Mouse (Mus musculus): ENCODE measurements around the gene Hps3. TPM values are rescaled to one million over a fixed set of nuclear protein-coding genes. Genes with fewer than 3 reads are reported as not detected.
"Not testable (repeated sequence)": the region's sequence is repeated elsewhere in the genome, so short reads cannot be mapped to it uniquely, and the experiment has no call there.

Hps3 gene
- 15.3 and 15.9 TPM in 2 replicates for polyA plus RNA-seq (2014; fragmentation: Nextera tagmentation; extraction: Ambion mirVana)

DNA sequence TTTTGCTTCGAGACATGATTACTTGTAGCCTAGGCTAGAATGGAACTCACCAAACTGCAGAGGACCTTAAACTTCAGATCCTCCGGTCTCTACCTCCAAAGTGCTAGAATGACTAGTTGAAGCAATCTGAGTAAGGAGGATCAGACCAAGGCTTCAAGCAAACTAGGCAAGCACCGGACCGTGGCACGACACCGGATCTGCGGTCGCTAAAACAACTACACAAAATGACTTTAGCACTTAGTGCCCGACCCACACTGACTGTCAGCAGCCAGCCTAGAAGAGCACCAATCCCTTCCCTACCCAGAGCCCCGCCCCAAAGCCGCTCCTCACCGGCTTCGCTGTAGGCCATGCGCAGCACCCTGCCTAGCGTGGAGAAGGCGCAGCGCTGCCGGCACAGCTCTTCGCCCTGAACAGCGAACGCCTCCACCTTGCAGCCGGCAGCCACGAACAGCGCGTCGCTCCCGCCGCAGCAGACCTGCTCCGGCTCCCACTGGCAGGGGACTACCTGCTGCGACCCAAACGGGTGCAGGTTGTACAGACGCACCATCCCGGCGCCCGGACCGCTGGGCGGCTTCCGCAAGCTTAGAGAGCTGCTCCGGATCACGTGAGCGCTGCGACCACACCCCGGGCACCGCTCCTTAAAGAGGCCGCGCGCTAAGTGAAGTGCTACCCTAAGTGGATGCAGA, at the start of gene Hps3:
Hps3 (minus strand) TSS at position 597 of the 686 bp plus-strand sequence.
- Histone ChIP-seq H3K36me3 (ENCODE audit: control insufficient read depth, insufficient read depth, low read length) (no peaks in the 10 kb centered on the region), H3K4me2 (replicated peaks; ENCODE audit: low read depth, low read length) (peak within 1 kb of the TSS; percentile 70), H3K9ac (ENCODE audit: low read depth, low read length) (peak within 1 kb of the TSS; percentile 69), H3K4me3 (ENCODE audit: low read depth, low read length) (peak within 1 kb of the TSS; percentile 76), H3K4me1 (replicated peaks; ENCODE audit: control insufficient read depth, insufficient read depth, low read length) (no peaks in the 10 kb centered on the region), H3K27ac (ENCODE audit: low read depth, low read length) (no peak within 1 kb of the TSS), H3K27me3 (ENCODE audit: control insufficient read depth, insufficient read depth, low read length) (no peaks in the 10 kb centered on the region), H3K9me3 (ENCODE audit: control insufficient read depth, low read length) (no peaks in the 10 kb centered on the region)
- ATAC-seq (ENCODE audit: low FRiP score) (peak; percentile 100), DNase-seq (ENCODE audit: low spot score) (peak; percentile 87)
- under 1% methylated on average over 47 of the region's 47 CpGs for WGBS

DNA sequence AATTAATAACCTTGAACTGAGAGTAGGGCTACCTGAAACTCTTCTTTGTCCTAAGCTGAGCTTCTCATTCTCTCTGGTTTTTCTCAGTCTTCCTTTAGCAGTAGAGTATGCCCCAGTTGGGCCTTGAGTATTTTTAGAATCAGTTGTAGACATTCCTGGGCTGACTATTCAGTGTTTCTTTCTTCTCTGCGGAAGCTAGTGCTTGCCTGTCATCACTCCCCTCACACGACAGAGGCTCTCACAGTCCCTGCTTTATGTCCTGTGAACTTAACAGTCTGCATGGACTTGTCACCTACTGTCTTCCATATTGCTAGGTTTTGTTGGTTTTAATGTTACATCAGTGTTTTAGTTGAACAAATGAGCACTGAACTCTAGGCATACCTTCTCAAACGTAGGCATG, 47.0 kb upstream of the Hps3 start:
- Histone ChIP-seq H3K36me3 (ENCODE audit: control insufficient read depth, insufficient read depth, low read length) (no peaks in the 10 kb centered on the region), H3K27ac (ENCODE audit: low read depth, low read length) (no peak overlapping the region), H3K4me3 (ENCODE audit: low read depth, low read length) (no peak overlapping the region), H3K4me2 (replicated peaks; ENCODE audit: low read depth, low read length) (no peak overlapping the region), H3K9me3 (ENCODE audit: control insufficient read depth, low read length) (no peaks in the 10 kb centered on the region), H3K27me3 (ENCODE audit: control insufficient read depth, insufficient read depth, low read length) (no peaks in the 10 kb centered on the region), H3K9ac (ENCODE audit: low read depth, low read length) (no peak overlapping the region), H3K4me1 (replicated peaks; ENCODE audit: control insufficient read depth, insufficient read depth, low read length) (no peaks in the 10 kb centered on the region)
- DNase-seq (ENCODE audit: low spot score) (no peak), ATAC-seq (ENCODE audit: low FRiP score) (no peak)
- WGBS = 83% methylated on average over 3 of the region's 3 CpGs

DNA sequence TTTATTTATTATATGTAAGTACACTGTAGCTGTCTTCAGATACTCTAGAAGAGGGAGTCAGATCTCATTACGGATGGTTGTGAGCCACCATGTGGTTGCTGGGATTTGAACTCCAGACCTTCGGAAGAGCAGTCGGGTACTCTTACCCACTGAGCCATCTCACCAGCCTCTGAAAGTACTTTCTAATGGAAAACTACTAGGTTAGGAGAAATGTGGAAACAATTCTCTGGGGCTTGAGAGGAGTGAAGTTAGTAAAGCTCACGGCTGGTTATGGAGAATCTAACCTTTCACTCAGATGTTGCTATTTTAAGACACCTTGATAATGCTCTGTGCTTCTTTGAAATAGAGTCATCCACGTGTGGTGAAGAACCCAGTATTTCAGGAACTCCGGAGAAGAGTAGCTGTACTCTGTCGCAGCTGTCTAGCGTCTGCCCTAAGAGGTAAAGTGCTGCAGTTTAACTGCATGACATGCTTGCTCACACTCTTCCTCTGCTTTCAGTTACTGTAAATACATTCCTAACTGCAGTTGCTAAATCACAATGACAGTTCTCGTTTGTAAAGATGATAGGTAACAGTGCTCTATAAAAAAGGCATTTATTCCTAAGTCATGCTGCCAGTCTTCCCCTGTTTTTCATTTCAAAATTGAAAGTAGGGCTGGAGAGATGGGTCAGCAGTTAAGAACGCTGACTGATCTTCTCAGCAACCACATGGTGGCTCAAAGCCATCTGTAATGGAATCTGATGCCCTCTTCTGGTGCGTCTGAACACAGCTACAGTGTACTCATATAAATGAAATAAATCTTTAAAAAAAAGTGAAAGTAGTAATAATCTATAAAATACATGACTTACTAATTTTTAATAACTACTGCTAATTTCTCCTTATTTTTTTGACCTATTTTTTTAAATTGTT, 41.3 kb upstream of the Hps3 start:
- no peak overlapping the region for H3K4me2 ChIP-seq (replicated peaks; ENCODE audit: low read depth, low read length)
- H3K4me3 ChIP-seq (ENCODE audit: low read depth, low read length) = no peak overlapping the region
- no peak overlapping the region for H3K27ac ChIP-seq (ENCODE audit: low read depth, low read length)
- DNase-seq (ENCODE audit: low spot score) (no peak), ATAC-seq (ENCODE audit: low FRiP score) (no peak)
- H3K27me3 ChIP-seq (ENCODE audit: control insufficient read depth, insufficient read depth, low read length) = no peaks in the 10 kb centered on the region
- H3K36me3 ChIP-seq (ENCODE audit: control insufficient read depth, insufficient read depth, low read length) = no peaks in the 10 kb centered on the region
- H3K4me1 ChIP-seq (replicated peaks; ENCODE audit: control insufficient read depth, insufficient read depth, low read length) = no peaks in the 10 kb centered on the region
- H3K9ac ChIP-seq (ENCODE audit: low read depth, low read length) = no peak overlapping the region
- no peaks in the 10 kb centered on the region for H3K9me3 ChIP-seq (ENCODE audit: control insufficient read depth, low read length)
- WGBS = 91% methylated on average over 11 of the region's 11 CpGs

DNA sequence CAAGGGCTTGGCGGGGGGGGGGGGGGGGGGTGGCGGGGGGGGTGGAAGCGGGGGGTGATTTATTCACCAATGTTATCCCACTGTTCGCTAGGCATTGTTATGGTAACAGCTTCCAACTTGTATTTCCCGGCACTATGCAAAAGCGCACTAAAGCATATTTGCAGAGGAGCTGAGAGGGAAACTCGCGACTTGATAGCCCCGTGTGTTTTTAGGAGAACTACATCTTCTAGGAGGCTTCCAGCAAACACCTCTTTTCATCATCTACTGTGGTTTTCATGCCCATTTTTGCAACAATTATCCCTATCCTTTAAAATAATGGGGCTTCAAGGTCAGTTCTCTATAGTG, 23.1 kb upstream of the Hps3 start:
- DNase-seq (ENCODE audit: low spot score) (peak; percentile 35), ATAC-seq (ENCODE audit: low FRiP score) (no peak)
- Histone ChIP-seq H3K27ac (ENCODE audit: low read depth, low read length) (no peak overlapping the region), H3K9ac (ENCODE audit: low read depth, low read length) (peak overlapping the region; percentile 45; the same call in 1 of the 2 replicates), H3K4me1 (replicated peaks; ENCODE audit: control insufficient read depth, insufficient read depth, low read length) (no peaks in the 10 kb centered on the region), H3K9me3 (ENCODE audit: control insufficient read depth, low read length) (no peaks in the 10 kb centered on the region), H3K4me3 (ENCODE audit: low read depth, low read length) (peak overlapping the region; percentile 69), H3K36me3 (ENCODE audit: control insufficient read depth, insufficient read depth, low read length) (0 out of 2 replicates have a peak, but pooled peaks cover 3% of the 10 kb centered on the region), H3K4me2 (replicated peaks; ENCODE audit: low read depth, low read length) (peak overlapping the region; percentile 45), H3K27me3 (ENCODE audit: control insufficient read depth, insufficient read depth, low read length) (no peaks in the 10 kb centered on the region)
- WGBS = 0% methylated on average over 6 of the region's 9 CpGs

DNA sequence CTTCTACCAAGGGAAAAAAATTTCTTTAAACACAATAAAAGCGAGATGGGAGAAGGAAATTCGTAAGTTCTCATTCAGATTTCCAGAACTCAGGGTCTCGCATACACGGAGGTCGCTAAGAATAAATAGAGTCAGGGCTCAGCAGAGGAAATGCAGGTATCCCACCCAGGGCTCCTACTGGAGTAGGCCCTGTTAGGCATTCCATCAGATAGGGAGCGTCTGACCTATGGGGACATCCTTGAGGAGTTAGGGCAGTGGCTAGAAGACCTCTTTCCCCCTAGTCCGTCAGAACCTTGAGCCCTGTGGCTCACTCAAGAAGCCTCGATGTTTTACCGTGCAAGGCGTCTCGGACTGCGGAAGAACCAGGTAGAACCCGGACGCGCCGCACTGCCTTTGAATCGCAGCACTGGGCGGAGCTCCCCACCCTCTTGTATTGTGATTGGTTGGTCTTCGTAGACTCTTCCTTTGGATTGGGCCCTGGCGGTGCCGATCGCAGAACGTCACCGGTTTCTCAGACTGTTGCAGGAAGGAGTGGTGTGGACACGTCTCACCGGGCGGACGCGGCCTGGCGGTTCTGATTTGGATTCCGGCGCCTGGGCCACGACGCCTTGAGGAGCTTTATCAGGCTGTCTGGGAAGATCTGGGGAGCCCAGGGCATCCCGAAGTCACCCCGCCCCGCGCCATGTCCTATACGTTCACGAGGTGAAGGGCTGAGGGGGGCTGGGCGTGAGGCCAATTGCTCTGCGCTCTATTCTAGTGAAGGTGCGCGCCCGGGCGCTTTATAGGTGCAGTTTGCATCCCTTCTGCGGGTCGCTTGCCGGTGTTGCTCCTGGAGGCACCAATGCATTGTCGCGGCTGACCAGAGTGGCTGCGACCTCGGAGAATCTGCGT, 22.4 kb upstream of the Hps3 start, which contains the start of gene Hltf:
Hltf (plus strand) TSS at position 506 of the 891 bp plus-strand sequence.
- WGBS = under 1% methylated on average over 46 of the region's 54 CpGs
- H3K4me1 ChIP-seq (replicated peaks; ENCODE audit: control insufficient read depth, insufficient read depth, low read length) = no peaks in the 10 kb centered on the region
- peak within 1 kb of the TSS; percentile 69 for H3K4me3 ChIP-seq (ENCODE audit: low read depth, low read length)
- peak within 1 kb of the TSS; percentile 67 for H3K27ac ChIP-seq (ENCODE audit: low read depth, low read length)
- peak within 1 kb of the TSS; percentile 45 for H3K4me2 ChIP-seq (replicated peaks; ENCODE audit: low read depth, low read length)
- H3K27me3 ChIP-seq (ENCODE audit: control insufficient read depth, insufficient read depth, low read length) = no peaks in the 10 kb centered on the region
- H3K9me3 ChIP-seq (ENCODE audit: control insufficient read depth, low read length) = no peaks in the 10 kb centered on the region
- DNase-seq (ENCODE audit: low spot score) (peak; percentile 91), ATAC-seq (ENCODE audit: low FRiP score) (peak; percentile 100)
- H3K9ac ChIP-seq (ENCODE audit: low read depth, low read length) = peak within 1 kb of the TSS; percentile 66
- 0 out of 2 replicates have a peak, but pooled peaks cover 3% of the 10 kb centered on the region for H3K36me3 ChIP-seq (ENCODE audit: control insufficient read depth, insufficient read depth, low read length)

DNA sequence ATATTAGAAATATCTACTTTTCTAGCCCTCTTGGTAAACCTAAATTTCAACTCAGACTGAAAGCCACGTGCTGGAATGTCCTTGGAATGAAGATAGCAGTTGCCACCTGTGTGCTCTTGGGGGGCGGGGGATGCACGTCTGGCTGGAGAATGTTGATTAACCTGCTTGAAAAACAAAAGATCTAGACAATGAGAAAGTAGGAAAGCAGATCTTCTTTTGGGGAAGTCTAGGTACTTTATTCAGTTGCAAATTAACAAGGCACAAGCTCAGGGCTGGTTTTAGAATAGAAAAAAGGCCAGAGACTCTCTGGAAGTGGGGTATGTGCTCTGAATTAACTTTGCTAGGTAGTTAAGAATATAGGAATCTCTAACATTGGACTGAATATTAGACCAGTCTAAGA, 9.6 kb upstream of the Hps3 start:
- not testable (repeated sequence) for H3K9me3 ChIP-seq (ENCODE audit: control insufficient read depth, low read length)
- 67% methylated on average over 3 of the region's 3 CpGs for WGBS

DNA sequence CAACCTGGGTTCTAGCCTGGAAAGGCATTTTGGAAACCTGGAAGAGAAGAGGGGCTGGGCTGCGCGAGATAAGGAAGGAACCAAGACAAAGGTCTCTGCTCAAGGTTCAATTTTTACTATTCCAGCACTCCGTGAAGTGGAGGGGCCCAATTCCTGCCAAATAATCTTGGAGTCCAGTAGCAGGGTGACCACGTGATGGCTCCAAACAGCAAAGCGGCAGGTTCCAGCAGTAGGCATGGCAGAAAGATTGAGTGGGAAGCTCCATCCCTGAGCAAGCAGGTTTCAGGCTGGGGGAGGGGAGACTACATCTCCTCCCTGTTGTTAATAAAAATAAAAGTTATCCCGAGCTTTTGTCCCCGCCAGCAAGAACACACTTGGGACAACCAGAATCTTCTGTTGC, 6.3 kb upstream of the Hps3 start:
- H3K9ac ChIP-seq (ENCODE audit: low read depth, low read length); H3K4me1 ChIP-seq (replicated peaks; ENCODE audit: control insufficient read depth, insufficient read depth, low read length); DNase-seq (ENCODE audit: low spot score); H3K9me3 ChIP-seq (ENCODE audit: control insufficient read depth, low read length); H3K4me2 ChIP-seq (replicated peaks; ENCODE audit: low read depth, low read length); H3K36me3 ChIP-seq (ENCODE audit: control insufficient read depth, insufficient read depth, low read length); ATAC-seq (ENCODE audit: low FRiP score); H3K27ac ChIP-seq (ENCODE audit: low read depth, low read length); H3K4me3 ChIP-seq (ENCODE audit: low read depth, low read length); H3K27me3 ChIP-seq (ENCODE audit: control insufficient read depth, insufficient read depth, low read length): not testable (repeated sequence)
- WGBS = 95% methylated on average over 5 of the region's 7 CpGs

More for the DNA sequence above, 9.6 kb upstream of the Hps3 start:
- H3K4me1 ChIP-seq (replicated peaks; ENCODE audit: control insufficient read depth, insufficient read depth, low read length); H3K27me3 ChIP-seq (ENCODE audit: control insufficient read depth, insufficient read depth, low read length); H3K27ac ChIP-seq (ENCODE audit: low read depth, low read length); DNase-seq (ENCODE audit: low spot score); H3K36me3 ChIP-seq (ENCODE audit: control insufficient read depth, insufficient read depth, low read length); H3K9ac ChIP-seq (ENCODE audit: low read depth, low read length); ATAC-seq (ENCODE audit: low FRiP score); H3K4me3 ChIP-seq (ENCODE audit: low read depth, low read length); H3K4me2 ChIP-seq (replicated peaks; ENCODE audit: low read depth, low read length): not testable (repeated sequence)

DNA sequence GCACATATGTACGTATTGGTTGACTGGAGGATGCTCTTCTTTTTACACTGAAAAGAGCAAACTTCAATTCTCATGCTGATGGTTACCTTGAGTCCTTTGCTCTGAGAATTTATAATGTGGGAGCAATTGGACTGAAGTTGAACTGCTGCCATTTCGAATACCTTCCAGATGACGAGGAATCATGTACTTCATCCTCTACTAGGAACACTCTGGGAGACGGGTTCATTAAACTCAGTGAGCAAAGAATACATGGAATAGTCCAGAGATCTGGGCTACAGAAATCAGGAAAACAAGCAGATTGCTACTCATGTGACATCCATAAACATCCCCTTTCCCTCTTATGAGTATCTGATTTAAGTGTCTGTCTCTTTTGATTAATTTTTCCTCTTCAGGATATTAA, 954 bp upstream of the Hps3 start:
- WGBS = 79% methylated on average over 4 of the region's 4 CpGs

More for the DNA sequence above, 954 bp upstream of the Hps3 start:
- H3K36me3 ChIP-seq (ENCODE audit: control insufficient read depth, insufficient read depth, low read length) = no peaks in the 10 kb centered on the region
- no peak overlapping the region for H3K27ac ChIP-seq (ENCODE audit: low read depth, low read length)
- no peaks in the 10 kb centered on the region for H3K9me3 ChIP-seq (ENCODE audit: control insufficient read depth, low read length)
- no peak for DNase-seq (ENCODE audit: low spot score)
- H3K4me2 ChIP-seq (replicated peaks; ENCODE audit: low read depth, low read length) = no peak overlapping the region
- ATAC-seq (ENCODE audit: low FRiP score) = no peak
- H3K27me3 ChIP-seq (ENCODE audit: control insufficient read depth, insufficient read depth, low read length) = no peaks in the 10 kb centered on the region
- no peak overlapping the region for H3K9ac ChIP-seq (ENCODE audit: low read depth, low read length)
- no peak overlapping the region for H3K4me3 ChIP-seq (ENCODE audit: low read depth, low read length)
- H3K4me1 ChIP-seq (replicated peaks; ENCODE audit: control insufficient read depth, insufficient read depth, low read length) = no peaks in the 10 kb centered on the region
